1 mouse cellular context compared by ENCODE assay signal in the genomic region with DNA sequence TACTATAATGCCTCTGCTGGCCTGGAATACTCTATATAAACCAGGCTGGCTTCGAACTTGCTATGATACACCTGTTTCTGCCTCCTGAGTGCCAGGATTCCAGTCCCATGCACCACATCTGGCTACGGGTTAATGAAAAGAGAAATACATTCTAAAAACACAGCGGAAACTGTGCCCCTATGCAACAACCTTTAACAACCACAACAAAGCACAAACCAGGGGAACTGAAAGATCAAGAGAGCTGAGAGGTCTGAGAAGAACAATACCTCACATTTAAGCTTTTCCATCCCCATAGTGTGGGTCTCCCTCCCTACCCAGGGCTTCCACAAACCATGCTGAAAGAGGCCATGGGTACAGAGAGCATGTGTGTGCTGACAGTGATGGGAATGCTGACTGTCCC.
TF ChIP-seq lines count a peak whose summit lies in the region.

No protein-coding gene starts in this region.

TF ChIP-seq in CH12.LX, 34 proteins besides CTCF, POLR2A, EP300 and RAD21 (continued from another document):
- TF ChIP-seq USF2 (conservative IDR thresholded peaks at IDR 0.05; ENCODE audit: low read depth, low read length) = no peak
- TF ChIP-seq NRF1 (IDR thresholded peaks at IDR 0.05; ENCODE audit: low read depth, low read length) = no peak
- no peak for TF ChIP-seq SMC3 (IDR thresholded peaks at IDR 0.05; ENCODE audit: low read depth, low read length)
- TF ChIP-seq CHD1 (IDR thresholded peaks at IDR 0.05; ENCODE audit: low read depth, low read length) = no peak
- no peak for TF ChIP-seq ZC3H11A (IDR thresholded peaks at IDR 0.05; ENCODE audit: low read depth, low read length)
- peak; percentile 66 for TF ChIP-seq BHLHE40 (IDR thresholded peaks at IDR 0.05; ENCODE audit: low read depth, low read length)
- no peak for TF ChIP-seq MXI1 (IDR thresholded peaks at IDR 0.05; ENCODE audit: low read depth, low read length)
- TF ChIP-seq JUND (conservative IDR thresholded peaks at IDR 0.05; ENCODE audit: low read depth, low read length) = no peak
- TF ChIP-seq ETS1 (conservative IDR thresholded peaks at IDR 0.05; ENCODE audit: low read depth, low read length) = no peak; the same call in 1 of the 2 replicates
- 0 out of 2 replicates have a peak, but pooled peaks have one; percentile 45 for TF ChIP-seq MAFK (IDR thresholded peaks at IDR 0.05; ENCODE audit: insufficient replicate concordance, low read length)
- no peak for TF ChIP-seq MYC (IDR thresholded peaks at IDR 0.05; ENCODE audit: low read depth, low read length)
